Mouse (Mus musculus) 3T3-L1 (cell line): ENCODE measurements around the gene Ccdc97.

ENCODE experiments used
- DNase-seq: peaks from one replicate; pipeline ENCODE4 v3.0.0-alpha.2; 2015; ENCODE audit warnings: low read depth, low spot score

Gene Ccdc97

GRCm38 (mm10) chr7:25688810-25689586 is 29.9 kb downstream of the Ccdc97 start:
- DNase-seq = peak; percentile 70

GRCm38 (mm10) chr7:25687811-25688401 is 31.0 kb downstream of the Ccdc97 start:
- peak; percentile 30 for DNase-seq

- DNase-seq = peak; percentile 57
Observed at GRCm38 (mm10) chr7:25686680-25687531, 32.0 kb downstream of the Ccdc97 start, which contains the start of gene Tgfb1. Tgfb1 (plus strand) TSS chr7:25687002.

- DNase-seq = no peak
Observed at GRCm38 (mm10) chr7:25685926-25686470, 32.9 kb downstream of the Ccdc97 start.

GRCm38 (mm10) chr7:25684659-25685058 is 34.2 kb downstream of the Ccdc97 start:
- DNase-seq = no peak

- DNase-seq = no peak
Observed at GRCm38 (mm10) chr7:25683474-25684180, 35.3 kb downstream of the Ccdc97 start.

GRCm38 (mm10) chr7:25681341-25682231 is 37.3 kb downstream of the Ccdc97 start:
- DNase-seq = no peak

GRCm38 (mm10) chr7:25680514-25681258 is 38.2 kb downstream of the Ccdc97 start, which contains the start of gene B9d2:
B9d2 (plus strand) TSS chr7:25680780.
- DNase-seq = peak; percentile 96

- DNase-seq = peak; percentile 58
Observed at GRCm38 (mm10) chr7:25679971-25680370, 38.9 kb downstream of the Ccdc97 start.

- DNase-seq = no peak
Observed at GRCm38 (mm10) chr7:25677013-25677412, 41.9 kb downstream of the Ccdc97 start.

GRCm38 (mm10) chr7:25676085-25676781 is 42.7 kb downstream of the Ccdc97 start:
- DNase-seq = peak; percentile 25

- no peak for DNase-seq
Observed at GRCm38 (mm10) chr7:25675405-25675804, 43.5 kb downstream of the Ccdc97 start.

GRCm38 (mm10) chr7:25674719-25675300 is 44.1 kb downstream of the Ccdc97 start, which contains the start of gene Tmem91:
Tmem91 (minus strand) TSS chr7:25675166.
- DNase-seq = no peak

- no peak for DNase-seq
Observed at GRCm38 (mm10) chr7:25674297-25674696, 44.6 kb downstream of the Ccdc97 start.

- no peak for DNase-seq
Observed at GRCm38 (mm10) chr7:25672442-25672841, 46.4 kb downstream of the Ccdc97 start.

GRCm38 (mm10) chr7:25671686-25672085 is 47.2 kb downstream of the Ccdc97 start:
- no peak for DNase-seq

GRCm38 (mm10) chr7:25670096-25670495 is 48.8 kb downstream of the Ccdc97 start:
- no peak for DNase-seq

GRCm38 (mm10) chr7:25669631-25670030 is 49.3 kb downstream of the Ccdc97 start:
- no peak for DNase-seq
